Mouse (Mus musculus) forebrain, embryonic 12.5 days (tissue): Measurements from ENCODE around the gene Gm20822. TPM values are rescaled to one million over a fixed set of nuclear protein-coding genes. Genes with fewer than 3 reads are reported as not detected.
"Not testable (repeated sequence)": the region's sequence is repeated elsewhere in the genome, so short reads cannot be mapped to it uniquely, and the experiment has no call there.

Experiments used
- ATAC-seq: fragments of 200-750 bp; cut with Nextera tagmentation; 2 replicates; pipeline ENCODE4 v1.8.0; 2017; ENCODE audit warnings: moderate TSS enrichment; ENCODE audit not compliant: low FRiP score
- H3K27ac ChIP-seq: fragments of 300-500 bp; sonication (generic); 2 replicates; pipeline ENCODE4 v1.5.1; 2016; ENCODE audit warnings: mild to moderate bottlenecking
- H3K27me3 ChIP-seq: fragments of 300-500 bp; sonication (generic); 2 replicates; pipeline ENCODE4 v1.6.1; 2016; ENCODE audit warnings: mild to moderate bottlenecking
- H3K36me3 ChIP-seq: fragments of 300-500 bp; sonication (generic); replicated peaks from 2 replicates; pipeline ENCODE4 v1.6.1; 2016; ENCODE audit warnings: mild to moderate bottlenecking
- H3K4me1 ChIP-seq: fragments of 300-500 bp; sonication (generic); 2 replicates; pipeline ENCODE4 v1.6.1; 2016
- H3K4me2 ChIP-seq: fragments of 300-500 bp; sonication (generic); 2 replicates; pipeline ENCODE4 v1.6.1; 2016; ENCODE audit warnings: mild to moderate bottlenecking, moderate library complexity
- H3K4me3 ChIP-seq: fragments of 300-500 bp; sonication (generic); replicated peaks from 2 replicates; pipeline ENCODE4 v1.5.1; 2016; ENCODE audit warnings: mild to moderate bottlenecking
- H3K9ac ChIP-seq: fragments of 300-500 bp; sonication (generic); 2 replicates; pipeline ENCODE4 v1.6.1; 2016; ENCODE audit warnings: mild to moderate bottlenecking
- H3K9me3 ChIP-seq: fragments of 300-500 bp; sonication (generic); 2 replicates; pipeline ENCODE4 v1.6.1; 2016
- WGBS: fragments of 180-500 bp; shearing (Covaris S2); methylation state at CpG from one replicate; pipeline ENCODE4 v1.1.7; 2016; 5-methylcytosine and 5-hydroxymethylcytosine counted together
- polyA plus RNA-seq: library from polyadenylated mRNA; unstranded; fragments of >200 nt; fragmentation: Nextera tagmentation; extraction: Ambion mirVana; gene quantifications from 2 replicates; pipeline ENCODE4 v1.2.1, GENCODE M21; 2016

Gm20822 gene
- not detected in 2 replicates for polyA plus RNA-seq

GRCm38 (mm10) chrY:15884671-15885070 is at the start of gene Gm20822:
Gm20822 (minus strand) TSS chrY:15884771.
- H3K27ac ChIP-seq, H3K4me1 ChIP-seq, H3K4me3 ChIP-seq, H3K4me2 ChIP-seq, H3K9ac ChIP-seq, ATAC-seq, H3K27me3 ChIP-seq, H3K9me3 ChIP-seq, H3K36me3 ChIP-seq: not testable (repeated sequence)
- WGBS, result no CpG with 5 or more reads among the region's 3 CpGs
